Mouse (Mus musculus): ENCODE results near the gene Snrnp70.

DNA sequence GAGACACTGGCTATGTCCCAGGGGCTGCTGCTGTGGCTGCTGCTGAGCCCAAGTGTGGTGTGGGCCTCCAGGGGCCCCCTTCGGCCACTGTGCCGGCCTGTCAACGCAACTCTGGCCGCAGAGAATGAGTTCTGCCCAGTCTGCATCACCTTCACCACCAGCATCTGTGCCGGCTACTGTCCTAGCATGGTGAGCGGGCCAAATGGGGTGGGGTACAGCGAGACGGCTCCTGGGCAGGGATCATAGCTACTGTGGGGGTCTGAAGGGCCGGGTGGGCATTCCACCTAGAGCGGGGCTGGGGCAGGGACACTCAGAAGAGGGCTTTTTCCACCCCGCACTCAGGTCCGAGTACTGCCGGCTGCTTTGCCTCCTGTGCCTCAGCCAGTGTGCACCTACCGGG, 25.7 kb upstream of the Snrnp70 start:
- TF ChIP-seq GATA1 (IDR thresholded peaks at IDR 0.05; ENCODE audit: borderline replicate concordance, low read length) (no peak), FLI1 (IDR thresholded peaks at IDR 0.05; ENCODE audit: low read length) (no peak)
